Mouse (Mus musculus) brain, embryonic 18.5 days (tissue): ENCODE data around the gene Tpk1.

Experiments
- DNase-seq: peaks from one replicate; pipeline ENCODE4 v3.0.0-alpha.2; 2012; ENCODE audit warnings: low read depth, low spot score

Gene Tpk1

GRCm38 (mm10) chr6:43442191-43442590 lies 223.9 kb downstream of the Tpk1 start:
- DNase-seq = no peak

GRCm38 (mm10) chr6:43435987-43436541 lies 230.0 kb downstream of the Tpk1 start:
- peak; percentile 12 for DNase-seq

- no peak for DNase-seq
Measured at GRCm38 (mm10) chr6:43434365-43434764, 231.7 kb downstream of the Tpk1 start.

GRCm38 (mm10) chr6:43424978-43425377 lies 241.1 kb downstream of the Tpk1 start:
- DNase-seq = no peak

GRCm38 (mm10) chr6:43420358-43420979 lies 245.6 kb downstream of the Tpk1 start:
- no peak for DNase-seq

GRCm38 (mm10) chr6:43408949-43409348 lies 257.1 kb downstream of the Tpk1 start:
- DNase-seq = no peak

- no peak for DNase-seq
Measured at GRCm38 (mm10) chr6:43403076-43403475, 263.0 kb downstream of the Tpk1 start.

GRCm38 (mm10) chr6:43402219-43402997 lies 263.7 kb downstream of the Tpk1 start:
- no peak for DNase-seq

GRCm38 (mm10) chr6:43396426-43396825 lies 269.7 kb downstream of the Tpk1 start:
- no peak for DNase-seq

GRCm38 (mm10) chr6:43395538-43395937 lies 270.5 kb downstream of the Tpk1 start:
- DNase-seq = peak; percentile 50

- DNase-seq = no peak
Measured at GRCm38 (mm10) chr6:43391358-43391757, 274.7 kb downstream of the Tpk1 start.

GRCm38 (mm10) chr6:43387273-43387672 lies 278.8 kb downstream of the Tpk1 start:
- no peak for DNase-seq

GRCm38 (mm10) chr6:43384841-43385240 lies 281.2 kb downstream of the Tpk1 start:
- no peak for DNase-seq

GRCm38 (mm10) chr6:43384304-43384703 lies 281.8 kb downstream of the Tpk1 start:
- no peak for DNase-seq

- no peak for DNase-seq
Measured at GRCm38 (mm10) chr6:43382750-43383149, 283.3 kb downstream of the Tpk1 start.

- DNase-seq = no peak
Measured at GRCm38 (mm10) chr6:43382284-43382683, 283.8 kb downstream of the Tpk1 start.

GRCm38 (mm10) chr6:43373206-43373605 lies 292.9 kb downstream of the Tpk1 start:
- no peak for DNase-seq

- DNase-seq = no peak
Measured at GRCm38 (mm10) chr6:43367434-43367945, 298.6 kb downstream of the Tpk1 start.

GRCm38 (mm10) chr6:43366952-43367351 lies 299.1 kb downstream of the Tpk1 start:
- DNase-seq = no peak

GRCm38 (mm10) chr6:43363917-43364316 lies 302.2 kb downstream of the Tpk1 start:
- DNase-seq = no peak

- no peak for DNase-seq
Measured at GRCm38 (mm10) chr6:43363291-43363820, 302.7 kb downstream of the Tpk1 start.

- DNase-seq = no peak
Measured at GRCm38 (mm10) chr6:43361248-43361647, 304.8 kb downstream of the Tpk1 start.
